Mouse (Mus musculus) testis, adult 2 months (tissue): ENCODE results near the gene Lypla2. TPM values are rescaled to one million over a fixed set of nuclear protein-coding genes. Genes with fewer than 3 reads are reported as not detected.

Experiments used
- H3K27ac ChIP-seq: fragments of 200-500 bp; 2 replicates; pipeline ENCODE4 v1.5.1; 2012; ENCODE audit warnings: low read depth, low read length; ENCODE audit not compliant: control insufficient read depth, insufficient read depth
- H3K27me3 ChIP-seq: fragments of 200-500 bp; 2 replicates; pipeline ENCODE4 v1.6.1; 2012; ENCODE audit warnings: mild to moderate bottlenecking, low read length, moderate library complexity; ENCODE audit not compliant: control insufficient read depth, insufficient read depth
- H3K36me3 ChIP-seq: fragments of 200-500 bp; 2 replicates; pipeline ENCODE4 v1.6.1; 2012; ENCODE audit warnings: mild to moderate bottlenecking, low read length; ENCODE audit not compliant: control insufficient read depth, insufficient read depth
- H3K4me1 ChIP-seq: fragments of 200-500 bp; 2 replicates; pipeline ENCODE4 v1.6.1; 2012; ENCODE audit warnings: low read length; ENCODE audit not compliant: control insufficient read depth, insufficient read depth
- H3K4me3 ChIP-seq: fragments of 200-500 bp; 2 replicates; pipeline ENCODE4 v1.5.1; 2012; ENCODE audit warnings: low read depth, mild to moderate bottlenecking, low read length, moderate library complexity, mixed read lengths; ENCODE audit not compliant: control insufficient read depth
- CTCF ChIP-seq: fragments of 200-500 bp; IDR thresholded peaks from 2 replicates; pipeline ENCODE4 v1.5.1; 2012; ENCODE audit warnings: low read depth, mild to moderate bottlenecking, inconsistent platforms, low read length, moderate library complexity; ENCODE audit not compliant: control insufficient read depth, insufficient read depth, insufficient replicate concordance
- POLR2A ChIP-seq: fragments of 200-500 bp; IDR thresholded peaks from 2 replicates; pipeline ENCODE4 v1.6.1; 2012; ENCODE audit warnings: low read depth, mild to moderate bottlenecking, inconsistent platforms, low read length, moderate library complexity; ENCODE audit not compliant: control insufficient read depth
- polyA plus RNA-seq: library from polyadenylated mRNA; depleted of rRNA; stranded (reverse); fragments of >200 nt; gene quantifications from 2 replicates; pipeline ENCODE4 v1.2.3, GENCODE M21; 2012

Lypla2 gene
- polyA plus RNA-seq, 1 experiment = 24.6 TPM

DNA sequence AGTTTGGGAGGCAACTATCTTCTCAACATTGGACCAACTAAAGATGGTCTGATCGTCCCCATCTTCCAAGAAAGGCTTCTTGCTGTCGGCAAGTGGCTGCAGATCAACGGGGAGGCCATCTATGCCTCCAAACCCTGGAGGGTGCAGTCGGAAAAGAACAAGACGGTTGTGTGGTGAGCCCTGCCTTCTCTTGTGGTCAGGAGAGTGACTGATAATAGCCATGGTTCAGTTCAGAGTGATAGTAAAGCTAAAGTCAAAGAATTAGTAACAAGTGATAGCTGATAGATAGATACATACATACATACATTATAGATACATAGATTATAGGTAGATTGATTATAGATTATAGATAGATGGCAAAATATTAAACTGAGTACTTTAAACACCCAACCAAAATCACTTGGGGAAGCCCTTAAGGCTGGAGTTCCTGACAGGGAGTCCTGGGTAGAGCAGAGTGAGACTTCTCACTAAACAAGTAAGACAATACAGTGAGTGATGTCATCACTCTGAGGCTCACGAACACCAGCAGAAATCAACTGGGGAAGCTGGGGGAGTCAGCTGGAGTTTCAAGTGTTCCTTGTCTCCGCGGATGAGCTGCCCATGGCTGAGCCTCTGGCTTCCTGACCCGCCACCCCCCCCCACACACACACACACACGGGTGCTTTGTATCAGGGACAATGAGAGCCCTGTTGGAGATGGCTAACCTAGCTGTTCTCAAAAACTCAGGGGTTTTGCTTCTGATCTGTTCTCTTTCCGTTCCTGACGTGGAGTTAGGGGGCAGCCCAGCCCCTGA is 37.5 kb downstream of the Lypla2 start:
- no peaks in the 10 kb centered on the region for H3K27me3 ChIP-seq
- H3K36me3 ChIP-seq = no peaks in the 10 kb centered on the region
- no peaks in the 10 kb centered on the region; the same call in 1 of the 2 replicates for H3K4me1 ChIP-seq
- H3K27ac ChIP-seq = peak overlapping the region; percentile 44
- H3K4me3 ChIP-seq = no peak overlapping the region
- TF ChIP-seq POLR2A = no peak
- TF ChIP-seq CTCF = no peak

DNA sequence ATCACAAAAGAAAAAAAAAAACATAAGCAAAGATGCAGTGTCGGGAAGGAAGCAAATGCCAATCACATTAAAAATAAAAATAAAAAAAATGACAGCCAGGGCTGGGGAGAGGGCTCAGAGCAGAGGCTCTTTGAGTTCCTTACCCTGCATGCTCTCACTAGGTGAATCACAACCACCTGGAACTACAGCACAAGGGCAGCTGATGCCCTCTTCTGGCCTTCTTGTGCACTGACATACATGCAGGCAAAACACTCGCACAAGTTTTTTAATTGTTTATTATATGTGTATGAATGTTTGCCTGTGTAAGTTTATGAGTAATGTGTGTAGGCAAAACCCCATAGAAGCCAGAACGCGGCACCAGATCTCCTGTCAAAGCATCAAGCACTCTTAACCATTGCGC is 40.6 kb downstream of the Lypla2 start:
- Histone ChIP-seq H3K4me3 (no peak overlapping the region), H3K27me3 (no peaks in the 10 kb centered on the region), H3K36me3 (no peaks in the 10 kb centered on the region), H3K4me1 (no peaks in the 10 kb centered on the region; the same call in 1 of the 2 replicates), H3K27ac (no peak overlapping the region)
- no peak for TF ChIP-seq POLR2A
- TF ChIP-seq CTCF = no peak

DNA sequence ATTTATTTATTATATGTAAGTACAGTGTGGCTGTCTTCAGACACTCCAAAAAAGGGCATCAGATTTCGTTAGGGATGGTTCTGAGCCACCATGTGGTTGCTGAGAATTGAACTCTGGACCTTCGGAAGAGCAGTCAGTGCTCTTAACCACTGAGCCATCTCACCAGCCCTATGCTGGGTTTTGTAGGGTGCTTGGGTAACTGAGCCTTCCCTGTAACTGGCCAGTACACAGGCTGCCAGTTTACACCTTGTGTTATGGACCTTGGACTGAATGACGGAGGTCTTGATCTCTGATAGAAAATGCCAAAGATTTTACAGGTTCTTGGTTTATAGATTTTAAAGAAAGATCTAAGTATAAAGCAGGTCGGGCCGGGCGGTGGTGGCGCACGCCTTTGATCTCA is 42.2 kb downstream of the Lypla2 start:
- no peak overlapping the region for H3K4me3 ChIP-seq
- no peak for TF ChIP-seq CTCF
- TF ChIP-seq POLR2A = no peak
- no peaks in the 10 kb centered on the region; the same call in 1 of the 2 replicates for H3K36me3 ChIP-seq
- no peaks in the 10 kb centered on the region; the same call in 1 of the 2 replicates for H3K4me1 ChIP-seq
- no peaks in the 10 kb centered on the region for H3K27me3 ChIP-seq
- no peak overlapping the region for H3K27ac ChIP-seq

DNA sequence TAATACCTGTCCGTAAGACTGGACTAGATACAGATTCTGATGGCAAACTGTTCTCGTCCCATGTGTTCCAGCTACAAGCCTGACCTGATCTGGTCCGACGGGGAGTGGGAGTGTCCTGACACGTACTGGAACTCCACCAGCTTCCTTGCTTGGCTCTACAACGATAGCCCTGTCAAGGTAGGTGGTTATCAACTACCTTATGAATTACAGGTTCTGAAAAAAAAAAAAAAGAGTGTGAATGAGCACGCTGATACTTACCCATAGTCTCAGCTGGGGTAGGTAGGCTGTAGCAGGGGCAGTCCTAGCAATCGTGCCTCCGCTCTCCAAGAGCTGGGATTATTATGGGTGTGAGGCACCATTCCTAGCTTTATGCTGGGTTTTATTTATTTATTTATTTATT is 42.6 kb downstream of the Lypla2 start:
- no peaks in the 10 kb centered on the region for H3K27me3 ChIP-seq
- H3K27ac ChIP-seq = no peak overlapping the region
- H3K4me3 ChIP-seq = no peak overlapping the region
- no peaks in the 10 kb centered on the region; the same call in 1 of the 2 replicates for H3K4me1 ChIP-seq
- H3K36me3 ChIP-seq = no peaks in the 10 kb centered on the region; the same call in 1 of the 2 replicates
- no peak for TF ChIP-seq POLR2A
- no peak for TF ChIP-seq CTCF

DNA sequence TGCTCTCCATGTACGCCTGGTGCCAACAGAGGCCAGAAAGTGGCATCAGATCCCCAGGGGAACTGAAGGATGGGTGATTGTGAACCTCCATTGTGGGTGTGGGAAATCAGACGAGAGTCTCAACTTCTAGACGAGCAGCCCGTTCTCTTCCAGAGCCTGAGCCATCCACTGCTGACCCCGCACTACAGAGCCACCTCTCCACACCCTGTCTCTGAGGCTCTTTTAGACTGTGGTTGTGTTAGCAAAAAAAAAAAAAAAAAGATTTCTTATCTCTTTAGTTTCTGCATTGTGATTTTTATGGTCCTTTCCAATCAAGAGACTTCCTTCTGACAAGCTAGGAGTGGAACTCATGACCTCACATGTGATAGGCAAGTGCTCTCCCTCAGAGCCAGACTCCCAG is 43.0 kb downstream of the Lypla2 start:
- no peak for TF ChIP-seq CTCF
- no peak for TF ChIP-seq POLR2A
- H3K36me3 ChIP-seq = no peaks in the 10 kb centered on the region; the same call in 1 of the 2 replicates
- no peak overlapping the region for H3K4me3 ChIP-seq
- H3K27ac ChIP-seq = no peak overlapping the region
- H3K27me3 ChIP-seq = no peaks in the 10 kb centered on the region
- no peaks in the 10 kb centered on the region; the same call in 1 of the 2 replicates for H3K4me1 ChIP-seq

DNA sequence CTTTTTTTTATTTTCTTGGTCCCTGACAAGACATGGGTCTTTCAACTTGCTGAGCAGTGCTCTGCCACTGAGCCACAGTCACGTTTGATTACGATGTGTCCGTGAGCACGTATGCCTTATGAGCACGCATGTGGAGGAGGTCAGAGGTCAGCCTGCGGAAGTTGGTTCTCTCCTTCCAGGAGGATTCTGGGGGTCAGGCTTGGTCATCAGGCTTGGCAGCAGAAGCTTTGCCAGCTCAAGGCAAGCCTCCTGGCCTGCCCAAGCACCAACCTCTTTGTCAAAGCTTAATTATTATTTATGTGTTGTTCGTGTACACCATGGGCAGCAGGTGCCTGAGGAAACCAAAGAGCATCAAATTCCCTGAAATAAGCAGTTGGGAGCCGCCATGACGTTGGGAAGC is 44.0 kb downstream of the Lypla2 start:
- Histone ChIP-seq H3K4me1 (no peaks in the 10 kb centered on the region; the same call in 1 of the 2 replicates), H3K27ac (no peak overlapping the region), H3K27me3 (no peaks in the 10 kb centered on the region), H3K4me3 (no peak overlapping the region), H3K36me3 (no peaks in the 10 kb centered on the region; the same call in 1 of the 2 replicates)
- TF ChIP-seq POLR2A (no peak), CTCF (no peak)

DNA sequence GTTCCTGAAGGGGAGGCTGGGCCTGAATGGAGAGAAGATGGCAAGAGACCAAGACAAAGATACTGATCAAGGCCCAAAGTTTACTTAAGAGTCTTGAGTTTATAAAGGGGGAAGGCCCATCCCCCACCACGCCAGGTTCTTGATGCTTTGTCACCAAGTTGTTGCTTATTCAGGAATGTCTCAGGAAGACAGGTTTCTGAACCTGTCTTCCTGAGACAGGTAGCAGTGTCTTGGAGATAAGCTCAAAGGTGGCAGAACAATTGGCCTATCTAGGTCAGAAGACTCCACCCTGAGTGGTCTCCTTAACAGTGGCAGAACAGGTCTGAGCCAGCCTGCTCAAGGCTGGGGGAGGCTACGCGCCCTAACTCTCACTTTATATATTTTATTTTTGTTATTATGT is 45.6 kb downstream of the Lypla2 start:
- peaks cover under 1% of the 10 kb centered on the region for H3K4me1 ChIP-seq
- H3K36me3 ChIP-seq = no peaks in the 10 kb centered on the region; the same call in 1 of the 2 replicates
- H3K27ac ChIP-seq = no peak overlapping the region
- H3K4me3 ChIP-seq = no peak overlapping the region
- no peaks in the 10 kb centered on the region for H3K27me3 ChIP-seq
- TF ChIP-seq CTCF = no peak
- TF ChIP-seq POLR2A = no peak
